Mouse (Mus musculus) heart, adult 18-20 months (tissue): Measurements from ENCODE around the gene Olfr1359. TPM values are rescaled to one million over a fixed set of nuclear protein-coding genes. Genes with fewer than 3 reads are reported as not detected.

ENCODE experiments used
- microRNA-seq, 2 experiments: library from miRNA; unstranded; fragments of <30 nt; microRNA quantifications; one replicate each; pipeline ENCODE4 v1.2.0; 2022
- total RNA-seq, 2 experiments: library from RNA; stranded (reverse); gene quantifications; 2 replicates each; pipeline ENCODE4 v1.2.3; 2021

Olfr1359 gene
- total RNA-seq, 2 experiments from 2014 or later, result not detected

Small RNAs within 50 kb of the gene (microRNA-seq; reads per million reads assigned to microRNA genes)
- gene Gm44357 (0 reads per million in 2 experiments), gene Gm44367 (0 reads per million in 2 experiments), gene Gm44454 (0 reads per million in 2 experiments)

Other genes with a start within 250 kb of the Olfr1359 start
- gene Zscan26, start 244.4 kb upstream of the Olfr1359 start, total RNA-seq, result 10 to 100 TPM; 22.2 to 25.9 TPM
- under 1 TPM; 0.44 to 0.52 TPM for gene Nkapl, start 229.6 kb upstream of the Olfr1359 start, total RNA-seq
- gene Zkscan4, start 219.2 kb upstream of the Olfr1359 start, total RNA-seq, result 1 to 10 TPM in 1 of 2 experiments, under 1 TPM in 1; 0.79 to 1.3 TPM
- not detected for gene Gm10065, start 218.7 kb upstream of the Olfr1359 start, total RNA-seq
- gene AK157302, start 202.9 kb upstream of the Olfr1359 start, total RNA-seq, result 10 to 100 TPM; 25.7 to 26.8 TPM
- gene Gm11273, start 196.7 kb upstream of the Olfr1359 start, total RNA-seq, result 100 to 1,000 TPM; 222 to 251 TPM
- 10 to 100 TPM in 1 of 2 experiments, 1 to 10 TPM in 1; 9.9 to 10.7 TPM for gene Zkscan8, start 167.0 kb upstream of the Olfr1359 start, total RNA-seq
- not detected for gene Olfr1366, start 155.3 kb upstream of the Olfr1359 start, total RNA-seq
- not detected for gene Olfr1535, start 138.2 kb upstream of the Olfr1359 start, total RNA-seq
- not detected for gene Olfr1364, start 116.4 kb upstream of the Olfr1359 start, total RNA-seq
- not detected for gene Olfr1362, start 84.1 kb upstream of the Olfr1359 start, total RNA-seq
- gene Olfr11, start 55.6 kb upstream of the Olfr1359 start, total RNA-seq, result not detected
- not detected for gene Olfr1361, start 34.7 kb upstream of the Olfr1359 start, total RNA-seq
- not detected for gene Olfr1360, start 20.7 kb upstream of the Olfr1359 start, total RNA-seq
- 10 to 100 TPM in 1 of 2 experiments, 1 to 10 TPM in 1; 7.7 to 11.5 TPM for gene Hist1h2bl, start 18.0 kb downstream of the Olfr1359 start, total RNA-seq
- gene Hist1h2ai, start 18.3 kb downstream of the Olfr1359 start, total RNA-seq, result 10 to 100 TPM in 1 of 2 experiments, 1 to 10 TPM in 1; 4.0 to 15.4 TPM
- 10 to 100 TPM; 11.0 to 14.3 TPM for gene Hist1h3h, start 19.5 kb downstream of the Olfr1359 start, total RNA-seq
- 1 to 10 TPM; 2.0 to 3.6 TPM for gene Hist1h2bm, start 23.9 kb downstream of the Olfr1359 start, total RNA-seq
- gene Hist1h4j, start 37.0 kb downstream of the Olfr1359 start, total RNA-seq, result 1 to 10 TPM; 1.9 to 3.4 TPM
- 10 to 100 TPM; 39.5 to 45.0 TPM for gene Hist1h4k, start 52.4 kb downstream of the Olfr1359 start, total RNA-seq
- 1 to 10 TPM; 2.5 to 4.6 TPM for gene Hist1h2ak, start 55.7 kb downstream of the Olfr1359 start, total RNA-seq
- 1 to 10 TPM; 4.3 to 4.8 TPM for gene Hist1h2bn, start 56.0 kb downstream of the Olfr1359 start, total RNA-seq
- 1 to 10 TPM; 3.5 to 4.0 TPM for gene Hist1h1b, start 82.5 kb downstream of the Olfr1359 start, total RNA-seq
- 10 to 100 TPM; 10.2 to 11.2 TPM for gene Hist1h3i, start 85.3 kb downstream of the Olfr1359 start, total RNA-seq
- 1 to 10 TPM; 1.0 to 5.3 TPM for gene Hist1h2an, start 89.1 kb downstream of the Olfr1359 start, total RNA-seq
- 1 to 10 TPM; 3.3 to 4.2 TPM for gene Hist1h2bp, start 89.3 kb downstream of the Olfr1359 start, total RNA-seq
- 10 to 100 TPM; 27.9 to 31.1 TPM for gene Hist1h2bq, start 112.1 kb downstream of the Olfr1359 start, total RNA-seq
- 1 to 10 TPM in 1 of 2 experiments, not detected in 1; 1.4 TPM for gene Hist1h2ao, start 112.4 kb downstream of the Olfr1359 start, total RNA-seq
- gene Hist1h4m, start 113.6 kb downstream of the Olfr1359 start, total RNA-seq, result 10 to 100 TPM; 41.7 to 58.7 TPM
- 1 to 10 TPM; 4.7 to 9.4 TPM for gene Hist1h4n, start 134.1 kb downstream of the Olfr1359 start, total RNA-seq
- gene Hist1h2ap, start 135.4 kb downstream of the Olfr1359 start, total RNA-seq, result 10 to 100 TPM; 11.6 to 12.2 TPM
- 10 to 100 TPM; 28.3 to 30.7 TPM for gene Hist1h2br, start 135.6 kb downstream of the Olfr1359 start, total RNA-seq
- 1 to 10 TPM in 1 of 2 experiments, under 1 TPM in 1; 0.67 to 1.3 TPM for gene Zfp184, start 247.0 kb downstream of the Olfr1359 start, total RNA-seq